Mouse (Mus musculus): ENCODE measurements around the gene Tln2. TPM values are rescaled to one million over a fixed set of nuclear protein-coding genes. Genes with fewer than 3 reads are reported as not detected.

The Tln2 gene
- polyA plus RNA-seq, 1 experiment from 2014 or later, result 18.5 TPM

GRCm38 (mm10) chr9:67437511-67437910 is 122.0 kb downstream of the Tln2 start:
- H3K9ac ChIP-seq, result 0 out of 2 replicates have a peak overlapping the region, but pooled peaks have one; percentile 2
- H3K4me2 ChIP-seq, result no peak overlapping the region
- no peaks in the 10 kb centered on the region for H3K9me3 ChIP-seq (replicated peaks)
- 96% methylated on average over 1 of the region's 1 CpGs for WGBS
- H3K36me3 ChIP-seq (ENCODE audit: poor library complexity, severe bottlenecking), result no peaks in the 10 kb centered on the region
- no peak overlapping the region for H3K4me3 ChIP-seq
- no peaks in the 10 kb centered on the region for H3K27me3 ChIP-seq
- no peak overlapping the region for H3K27ac ChIP-seq
- H3K4me1 ChIP-seq, result peaks cover 32% of the 10 kb centered on the region
- no peak for ATAC-seq

GRCm38 (mm10) chr9:67435333-67436154 is 124.0 kb downstream of the Tln2 start:
- Histone ChIP-seq H3K36me3 (ENCODE audit: poor library complexity, severe bottlenecking) (no peaks in the 10 kb centered on the region), H3K27ac (peak overlapping the region; percentile 80), H3K4me1 (peaks cover 35% of the 10 kb centered on the region), H3K27me3 (no peaks in the 10 kb centered on the region), H3K4me3 (no peak overlapping the region; the same call in 1 of the 2 replicates), H3K4me2 (peak overlapping the region; percentile 43), H3K9me3 (replicated peaks) (no peaks in the 10 kb centered on the region), H3K9ac (peak overlapping the region; percentile 27)
- ATAC-seq, result peak; percentile 87
- 14% methylated on average over 10 of the region's 10 CpGs for WGBS

GRCm38 (mm10) chr9:67429199-67429892 is 130.2 kb downstream of the Tln2 start:
- Histone ChIP-seq H3K4me1 (peaks cover 12% of the 10 kb centered on the region; the same call in 1 of the 2 replicates), H3K4me3 (no peak overlapping the region), H3K27me3 (no peaks in the 10 kb centered on the region), H3K27ac (no peak overlapping the region), H3K9ac (no peak overlapping the region), H3K36me3 (ENCODE audit: poor library complexity, severe bottlenecking) (no peaks in the 10 kb centered on the region), H3K4me2 (no peak overlapping the region), H3K9me3 (replicated peaks) (no peaks in the 10 kb centered on the region)
- WGBS, result 76% methylated on average over 12 of the region's 12 CpGs
- ATAC-seq, result no peak

GRCm38 (mm10) chr9:67428306-67429047 is 131.0 kb downstream of the Tln2 start:
- Histone ChIP-seq H3K4me2 (no peak overlapping the region), H3K9me3 (replicated peaks) (no peaks in the 10 kb centered on the region), H3K9ac (no peak overlapping the region), H3K27ac (no peak overlapping the region), H3K4me3 (no peak overlapping the region), H3K4me1 (peaks cover 11% of the 10 kb centered on the region; the same call in 1 of the 2 replicates), H3K27me3 (no peaks in the 10 kb centered on the region), H3K36me3 (ENCODE audit: poor library complexity, severe bottlenecking) (no peaks in the 10 kb centered on the region)
- WGBS, result 87% methylated on average over 15 of the region's 15 CpGs
- ATAC-seq, result no peak

- WGBS, result 74% methylated on average over 3 of the region's 3 CpGs
- Histone ChIP-seq H3K9ac (no peak overlapping the region), H3K27ac (no peak overlapping the region), H3K4me2 (no peak overlapping the region), H3K36me3 (ENCODE audit: poor library complexity, severe bottlenecking) (no peaks in the 10 kb centered on the region), H3K27me3 (no peaks in the 10 kb centered on the region), H3K9me3 (replicated peaks) (no peaks in the 10 kb centered on the region), H3K4me3 (no peak overlapping the region), H3K4me1 (0 out of 2 replicates have a peak, but pooled peaks cover 5% of the 10 kb centered on the region)
- ATAC-seq, result no peak
Measured at GRCm38 (mm10) chr9:67426304-67426703, 133.2 kb downstream of the Tln2 start.

GRCm38 (mm10) chr9:67424110-67424509 is 135.4 kb downstream of the Tln2 start:
- no peak overlapping the region for H3K4me3 ChIP-seq
- 0 out of 2 replicates have a peak, but pooled peaks cover 5% of the 10 kb centered on the region for H3K4me1 ChIP-seq
- WGBS, result 74% methylated on average over 7 of the region's 7 CpGs
- no peaks in the 10 kb centered on the region for H3K36me3 ChIP-seq (ENCODE audit: poor library complexity, severe bottlenecking)
- H3K9me3 ChIP-seq (replicated peaks), result no peaks in the 10 kb centered on the region
- no peak overlapping the region for H3K4me2 ChIP-seq
- ATAC-seq, result no peak
- H3K27me3 ChIP-seq, result no peaks in the 10 kb centered on the region
- no peak overlapping the region for H3K27ac ChIP-seq
- no peak overlapping the region for H3K9ac ChIP-seq

GRCm38 (mm10) chr9:67418092-67418491 is 141.4 kb downstream of the Tln2 start:
- no peaks in the 10 kb centered on the region for H3K36me3 ChIP-seq (ENCODE audit: poor library complexity, severe bottlenecking)
- 59% methylated on average over 6 of the region's 6 CpGs for WGBS
- no peak overlapping the region for H3K9ac ChIP-seq
- H3K4me1 ChIP-seq, result peaks cover 15% of the 10 kb centered on the region
- no peaks in the 10 kb centered on the region for H3K27me3 ChIP-seq
- peak overlapping the region; percentile 45; the same call in 1 of the 2 replicates for H3K27ac ChIP-seq
- no peak overlapping the region for H3K4me2 ChIP-seq
- ATAC-seq, result peak; percentile 65
- H3K4me3 ChIP-seq, result no peak overlapping the region
- H3K9me3 ChIP-seq (replicated peaks), result no peaks in the 10 kb centered on the region

- H3K27me3 ChIP-seq, result no peaks in the 10 kb centered on the region
- H3K9me3 ChIP-seq (replicated peaks), result no peaks in the 10 kb centered on the region
- no peaks in the 10 kb centered on the region for H3K36me3 ChIP-seq (ENCODE audit: poor library complexity, severe bottlenecking)
- no peak for ATAC-seq
- no peak overlapping the region for H3K4me2 ChIP-seq
- no peak overlapping the region for H3K27ac ChIP-seq
- H3K9ac ChIP-seq, result no peak overlapping the region
- WGBS, result 90% methylated on average over 2 of the region's 2 CpGs
- 0 out of 2 replicates have a peak, but pooled peaks cover 3% of the 10 kb centered on the region for H3K4me1 ChIP-seq
- H3K4me3 ChIP-seq, result no peak overlapping the region
Measured at GRCm38 (mm10) chr9:67410667-67411066, 148.8 kb downstream of the Tln2 start.

- H3K27ac ChIP-seq, result no peak overlapping the region
- no peaks in the 10 kb centered on the region for H3K4me1 ChIP-seq
- no peak overlapping the region for H3K4me2 ChIP-seq
- no peaks in the 10 kb centered on the region for H3K36me3 ChIP-seq (ENCODE audit: poor library complexity, severe bottlenecking)
- no peaks in the 10 kb centered on the region for H3K9me3 ChIP-seq (replicated peaks)
- no peak overlapping the region for H3K9ac ChIP-seq
- no peak for ATAC-seq
- no peak overlapping the region for H3K4me3 ChIP-seq
- H3K27me3 ChIP-seq, result no peaks in the 10 kb centered on the region
- 93% methylated on average over 7 of the region's 7 CpGs for WGBS
Measured at GRCm38 (mm10) chr9:67404736-67405135, 154.8 kb downstream of the Tln2 start.

GRCm38 (mm10) chr9:67399563-67399962 is 159.9 kb downstream of the Tln2 start:
- Histone ChIP-seq H3K9me3 (replicated peaks) (no peaks in the 10 kb centered on the region), H3K27me3 (no peaks in the 10 kb centered on the region), H3K4me2 (no peak overlapping the region), H3K9ac (no peak overlapping the region), H3K36me3 (ENCODE audit: poor library complexity, severe bottlenecking) (no peaks in the 10 kb centered on the region), H3K27ac (no peak overlapping the region), H3K4me3 (no peak overlapping the region), H3K4me1 (no peaks in the 10 kb centered on the region)
- WGBS, result 84% methylated on average over 6 of the region's 6 CpGs
- ATAC-seq, result no peak

- Histone ChIP-seq H3K9ac (no peak overlapping the region), H3K4me1 (no peaks in the 10 kb centered on the region), H3K4me3 (no peak overlapping the region), H3K36me3 (ENCODE audit: poor library complexity, severe bottlenecking) (no peaks in the 10 kb centered on the region), H3K4me2 (no peak overlapping the region), H3K27me3 (no peaks in the 10 kb centered on the region), H3K27ac (no peak overlapping the region), H3K9me3 (replicated peaks) (no peaks in the 10 kb centered on the region)
- ATAC-seq, result no peak
- 87% methylated on average over 3 of the region's 3 CpGs for WGBS
Measured at GRCm38 (mm10) chr9:67397756-67398155, 161.7 kb downstream of the Tln2 start.

- H3K4me2 ChIP-seq, result no peak overlapping the region
- no peaks in the 10 kb centered on the region for H3K9me3 ChIP-seq (replicated peaks)
- H3K9ac ChIP-seq, result no peak overlapping the region
- 90% methylated on average over 3 of the region's 3 CpGs for WGBS
- no peaks in the 10 kb centered on the region for H3K27me3 ChIP-seq
- H3K27ac ChIP-seq, result no peak overlapping the region
- H3K36me3 ChIP-seq (ENCODE audit: poor library complexity, severe bottlenecking), result no peaks in the 10 kb centered on the region
- ATAC-seq, result no peak
- no peaks in the 10 kb centered on the region for H3K4me1 ChIP-seq
- H3K4me3 ChIP-seq, result no peak overlapping the region
Measured at GRCm38 (mm10) chr9:67396446-67396845, 163.1 kb downstream of the Tln2 start.
